Mouse (Mus musculus) midbrain, embryonic 10.5 days (tissue): ENCODE results near the gene Natd1. TPM values are rescaled to one million over a fixed set of nuclear protein-coding genes. Genes with fewer than 3 reads are reported as not detected.
"Not testable (repeated sequence)": the region's sequence is repeated elsewhere in the genome, so short reads cannot be mapped to it uniquely, and the experiment has no call there.

Source experiments
- DNase-seq: peaks from one replicate; pipeline ENCODE4 v3.0.0-alpha.2; 2017; ENCODE audit warnings: low spot score
- H3K27ac ChIP-seq: fragments of 300-500 bp; sonication (generic); replicated peaks from 2 replicates; pipeline ENCODE4 v1.5.1; 2016; ENCODE audit warnings: mild to moderate bottlenecking
- H3K27me3 ChIP-seq: fragments of 300-500 bp; sonication (generic); 2 replicates; pipeline ENCODE4 v1.6.1; 2016; ENCODE audit warnings: low read depth, mild to moderate bottlenecking; ENCODE audit not compliant: poor library complexity, severe bottlenecking
- H3K36me3 ChIP-seq: fragments of 300-500 bp; sonication (generic); 2 replicates; pipeline ENCODE4 v1.6.1; 2016; ENCODE audit warnings: mild to moderate bottlenecking, moderate library complexity
- H3K4me1 ChIP-seq: fragments of 300-500 bp; sonication (generic); 2 replicates; pipeline ENCODE4 v1.6.1; 2016
- H3K4me3 ChIP-seq: fragments of 300-500 bp; sonication (generic); 2 replicates; pipeline ENCODE4 v1.5.1; 2016; ENCODE audit warnings: mild to moderate bottlenecking, moderate library complexity
- H3K9me3 ChIP-seq: fragments of 300-500 bp; sonication (generic); replicated peaks from 2 replicates; pipeline ENCODE4 v1.6.1; 2016; ENCODE audit warnings: mild to moderate bottlenecking
- WGBS: fragments of 180-500 bp; shearing (Covaris S2); methylation state at CpG from one replicate; pipeline ENCODE4 v1.1.7; 2016; 5-methylcytosine and 5-hydroxymethylcytosine counted together
- polyA plus RNA-seq: library from polyadenylated mRNA; unstranded; fragments of >200 nt; fragmentation: Nextera tagmentation; extraction: Ambion mirVana; gene quantifications from 2 replicates; pipeline ENCODE4 v1.2.1, GENCODE M21; 2016

The Natd1 gene
- polyA plus RNA-seq, 1 experiment from 2014 or later, result 18.0 TPM

DNA sequence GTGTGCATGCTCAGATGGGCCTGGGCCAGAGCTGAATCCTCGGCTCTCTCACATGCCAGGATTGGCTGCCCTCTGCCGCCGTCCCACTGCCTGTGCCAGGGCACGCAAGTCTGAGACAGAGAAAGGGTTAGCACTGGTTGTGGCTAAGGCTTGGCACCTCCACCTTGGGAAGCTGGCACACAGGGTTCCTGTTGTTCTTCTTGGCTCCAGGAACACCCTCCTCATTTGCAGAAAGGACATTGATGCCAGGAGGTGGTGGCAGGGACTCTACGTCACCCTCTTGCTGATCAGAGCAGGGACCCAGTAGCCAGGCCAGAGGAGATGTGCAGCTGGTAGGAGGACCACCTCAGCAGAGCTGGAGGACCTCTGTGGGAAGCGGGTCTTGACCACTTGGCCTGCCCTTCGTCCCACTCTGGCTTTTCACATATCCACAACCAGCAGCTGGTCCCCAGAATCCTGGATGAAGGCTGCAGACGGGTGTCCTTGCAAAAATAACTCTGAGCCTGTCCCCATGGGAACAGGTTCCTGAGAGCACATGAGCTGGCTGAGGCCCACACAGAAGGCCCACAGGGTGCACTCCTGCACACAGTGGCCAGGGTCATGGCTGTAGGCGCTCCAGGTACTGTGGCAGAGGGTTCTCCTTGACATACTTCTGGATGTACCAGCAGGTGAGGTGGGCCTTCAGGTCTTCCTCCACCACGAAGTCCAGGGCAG is 9.0 kb downstream of the Natd1 start:
- H3K27ac ChIP-seq, result no peak overlapping the region
- no peak overlapping the region for H3K4me3 ChIP-seq
- no peaks in the 10 kb centered on the region for H3K27me3 ChIP-seq
- WGBS, result 88% methylated on average over 10 of the region's 10 CpGs
- H3K36me3 ChIP-seq, result peaks cover 34% of the 10 kb centered on the region
- DNase-seq, result no peak
- H3K4me1 ChIP-seq, result no peaks in the 10 kb centered on the region
- H3K9me3 ChIP-seq, result no peaks in the 10 kb centered on the region

DNA sequence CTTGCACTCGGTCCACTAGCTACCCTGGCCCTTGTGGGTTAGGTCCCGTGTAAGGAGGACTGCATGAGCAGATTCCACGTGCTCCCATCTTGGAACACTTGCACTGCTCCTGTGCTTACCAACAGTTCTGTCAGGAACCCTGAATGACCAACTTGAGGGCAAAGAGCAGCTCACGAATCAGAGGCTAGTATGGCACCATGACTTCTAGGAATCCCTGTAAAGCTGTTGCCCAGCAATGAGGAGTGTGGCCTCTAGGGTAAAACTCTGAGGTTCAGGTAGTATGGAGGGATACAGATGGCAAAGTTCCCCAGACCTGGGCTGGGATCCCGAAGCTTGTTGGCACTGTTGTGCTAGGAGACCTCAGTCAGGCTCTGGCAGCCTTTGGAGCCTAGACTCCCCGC is 10.9 kb downstream of the Natd1 start:
- H3K27me3 ChIP-seq, result no peaks in the 10 kb centered on the region
- no peak for DNase-seq
- no peak overlapping the region for H3K4me3 ChIP-seq
- H3K36me3 ChIP-seq, result peaks cover 34% of the 10 kb centered on the region
- 88% methylated on average over 6 of the region's 6 CpGs for WGBS
- no peaks in the 10 kb centered on the region for H3K4me1 ChIP-seq
- H3K27ac ChIP-seq, result no peak overlapping the region
- H3K9me3 ChIP-seq, result no peaks in the 10 kb centered on the region

DNA sequence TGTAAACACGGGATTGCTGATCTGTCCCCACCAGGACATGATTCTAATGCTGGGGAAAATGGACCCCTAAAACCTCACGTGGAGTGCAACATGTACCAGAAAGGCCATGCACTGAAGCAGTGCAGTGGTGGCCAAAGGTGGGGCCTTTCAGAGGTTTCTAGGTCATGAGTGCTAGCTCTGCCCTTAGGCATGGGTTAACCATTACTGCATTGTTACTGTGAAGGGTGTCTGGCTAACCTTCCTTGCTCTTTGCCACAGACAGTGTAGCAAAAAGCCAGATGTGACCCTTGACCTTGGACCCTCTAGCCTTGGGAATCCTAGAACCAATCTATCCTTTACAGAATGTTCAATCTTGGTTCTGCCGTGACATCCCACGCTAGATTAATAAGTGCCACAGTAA is 12.1 kb downstream of the Natd1 start:
- H3K4me1 ChIP-seq, result no peaks in the 10 kb centered on the region
- H3K4me3 ChIP-seq, result no peak overlapping the region
- peaks cover 34% of the 10 kb centered on the region for H3K36me3 ChIP-seq
- H3K27me3 ChIP-seq, result no peaks in the 10 kb centered on the region
- WGBS, result 77% methylated on average over 4 of the region's 4 CpGs
- no peaks in the 10 kb centered on the region for H3K9me3 ChIP-seq
- no peak for DNase-seq
- H3K27ac ChIP-seq, result no peak overlapping the region

DNA sequence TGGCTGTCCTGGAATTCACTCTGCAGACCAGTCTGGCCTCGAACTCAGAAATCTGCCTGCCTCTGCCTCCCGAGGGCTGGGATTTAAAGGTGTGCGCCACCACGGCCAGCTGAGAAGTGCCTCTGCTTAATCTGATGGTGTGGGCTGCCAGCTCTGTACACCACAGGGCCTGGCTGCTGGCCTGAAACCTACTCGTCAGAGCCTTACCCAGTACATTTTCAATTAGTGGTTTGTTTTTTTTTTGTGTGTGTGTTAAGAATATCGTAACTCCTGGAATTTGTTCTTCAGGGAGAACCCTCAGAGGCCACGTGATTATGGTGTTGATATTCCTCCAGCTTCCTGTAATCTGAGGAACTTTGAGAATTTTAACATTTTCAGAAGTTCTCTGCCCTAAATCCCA is 12.5 kb downstream of the Natd1 start:
- Histone ChIP-seq H3K4me1 (no peaks in the 10 kb centered on the region), H3K36me3 (peaks cover 34% of the 10 kb centered on the region), H3K27ac (no peak overlapping the region), H3K4me3 (no peak overlapping the region), H3K27me3 (no peaks in the 10 kb centered on the region), H3K9me3 (no peaks in the 10 kb centered on the region)
- DNase-seq, result no peak
- 87% methylated on average over 7 of the region's 7 CpGs for WGBS

DNA sequence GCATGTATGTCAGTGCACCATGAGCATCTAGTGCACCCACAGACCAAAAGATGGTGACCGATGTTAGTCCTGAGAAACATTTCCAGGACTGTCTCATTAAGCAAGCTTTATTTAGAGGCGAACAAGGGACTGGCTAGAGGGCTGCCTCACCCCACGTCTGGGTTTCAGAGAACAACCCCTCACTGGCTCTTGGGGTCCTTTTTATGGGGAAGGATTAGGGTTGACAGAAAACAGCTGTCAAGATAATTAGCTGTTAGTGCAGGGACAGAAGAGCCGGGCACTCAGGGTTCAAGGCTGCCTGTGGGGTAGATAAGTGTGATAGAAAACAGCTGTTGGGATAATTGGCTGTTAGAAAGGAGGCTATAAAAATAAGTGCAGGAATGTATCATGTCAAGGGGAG is 18.6 kb downstream of the Natd1 start:
- peaks cover 4% of the 10 kb centered on the region; the same call in 1 of the 2 replicates for H3K4me1 ChIP-seq
- H3K9me3 ChIP-seq, result no peaks in the 10 kb centered on the region
- H3K36me3 ChIP-seq, result no peaks in the 10 kb centered on the region
- no peak for DNase-seq
- H3K27ac ChIP-seq, result no peak overlapping the region
- no peaks in the 10 kb centered on the region for H3K27me3 ChIP-seq
- 48% methylated on average over 4 of the region's 4 CpGs for WGBS
- H3K4me3 ChIP-seq, result no peak overlapping the region

DNA sequence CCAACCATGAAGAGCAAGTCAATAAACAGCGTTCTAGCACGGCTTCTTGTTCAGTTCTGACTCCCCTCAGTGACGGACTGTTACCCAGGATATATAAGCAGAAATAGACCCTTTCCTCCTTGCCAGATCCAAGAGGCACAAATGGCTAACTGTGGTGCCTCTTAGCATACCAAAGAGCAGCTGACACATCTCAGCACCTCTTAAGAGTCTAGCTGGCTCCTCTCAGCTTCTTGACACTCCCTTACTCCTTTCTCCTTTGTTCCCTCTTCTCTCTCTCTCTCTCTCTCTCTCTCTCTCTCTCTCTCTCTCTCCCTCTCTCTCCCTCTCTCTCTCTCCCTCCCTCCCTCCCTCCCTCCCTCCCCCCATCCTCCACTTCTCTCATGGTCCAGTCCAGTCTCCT is 23.8 kb downstream of the Natd1 start:
- Histone ChIP-seq H3K4me1 (peaks cover 1% of the 10 kb centered on the region; the same call in 1 of the 2 replicates), H3K27ac (no peak overlapping the region), H3K4me3 (no peak overlapping the region), H3K27me3 (no peaks in the 10 kb centered on the region), H3K9me3 (no peaks in the 10 kb centered on the region), H3K36me3 (no peaks in the 10 kb centered on the region)
- no peak for DNase-seq
- 56% methylated on average over 3 of the region's 3 CpGs for WGBS

DNA sequence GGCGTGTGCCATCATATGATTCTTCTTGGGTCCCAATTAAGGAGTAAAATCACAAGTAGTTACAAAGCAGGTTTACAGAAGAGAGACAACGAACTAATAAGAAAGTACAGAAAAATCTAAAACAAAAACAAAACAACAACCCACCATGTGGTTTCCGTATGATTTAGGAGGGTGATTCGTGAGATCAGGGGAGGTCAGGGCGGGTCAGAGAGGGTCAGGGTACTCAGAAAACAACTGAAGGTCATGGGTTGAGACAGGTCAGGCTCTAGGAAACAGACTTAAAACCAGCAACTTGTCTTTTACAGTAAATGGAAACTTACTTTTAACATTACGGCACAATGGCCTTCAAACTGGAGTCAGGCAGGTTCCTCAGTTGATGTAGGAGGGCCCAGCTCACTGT is 24.3 kb downstream of the Natd1 start:
- no peaks in the 10 kb centered on the region for H3K4me1 ChIP-seq
- no peaks in the 10 kb centered on the region for H3K36me3 ChIP-seq
- H3K27me3 ChIP-seq, result no peaks in the 10 kb centered on the region
- DNase-seq, result no peak
- 71% methylated on average over 6 of the region's 6 CpGs for WGBS
- no peaks in the 10 kb centered on the region for H3K9me3 ChIP-seq
- H3K4me3 ChIP-seq, result no peak overlapping the region
- H3K27ac ChIP-seq, result no peak overlapping the region

DNA sequence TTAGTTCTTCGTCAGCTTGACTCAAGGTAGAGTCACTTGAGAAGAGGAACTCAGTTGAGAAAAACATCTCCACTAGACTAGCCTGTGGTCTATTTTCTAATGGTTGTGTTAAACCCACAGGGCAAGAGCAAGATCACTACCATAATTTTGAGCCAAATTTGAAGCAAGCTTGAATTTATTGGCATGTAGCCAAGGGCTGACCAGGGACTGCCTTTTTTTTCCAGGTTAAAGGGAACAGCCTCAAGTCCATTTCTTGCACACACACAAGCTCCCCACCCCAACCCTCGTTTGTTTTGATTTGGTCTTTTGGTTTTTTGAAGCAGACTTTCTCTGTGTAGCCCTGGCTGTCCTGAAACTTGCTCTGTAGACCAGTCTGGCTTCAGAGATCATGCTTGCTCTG is 24.7 kb downstream of the Natd1 start:
- DNase-seq, result no peak
- H3K27me3 ChIP-seq, result no peaks in the 10 kb centered on the region

DNA sequence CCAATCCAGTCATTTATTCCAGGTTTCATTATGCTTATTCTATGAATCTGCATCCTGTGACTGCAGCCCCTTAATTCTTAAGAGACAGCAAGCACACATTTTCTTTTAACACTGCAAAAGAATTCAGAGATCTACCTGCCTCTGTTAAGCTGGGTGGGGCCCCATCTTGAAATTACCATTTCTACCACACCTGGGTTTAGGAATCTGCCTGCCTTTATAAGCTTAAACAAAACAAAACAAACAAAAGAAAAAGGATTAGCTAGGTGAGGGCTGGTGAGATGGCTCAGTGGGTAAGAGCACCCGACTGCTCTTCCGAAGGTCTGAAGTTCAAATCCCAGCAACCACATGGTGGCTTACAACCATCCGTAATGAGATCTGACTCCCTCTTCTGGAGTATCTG is 27.6 kb downstream of the Natd1 start:
- H3K27me3 ChIP-seq, DNase-seq, H3K27ac ChIP-seq, H3K9me3 ChIP-seq, H3K4me3 ChIP-seq, H3K36me3 ChIP-seq, H3K4me1 ChIP-seq: not testable (repeated sequence)
- WGBS, result 88% methylated on average over 3 of the region's 3 CpGs

More for the DNA sequence above, 24.7 kb downstream of the Natd1 start:
- Histone ChIP-seq H3K4me3 (no peak overlapping the region), H3K9me3 (no peaks in the 10 kb centered on the region), H3K27ac (no peak overlapping the region), H3K4me1 (no peaks in the 10 kb centered on the region), H3K36me3 (no peaks in the 10 kb centered on the region)
- 82% methylated on average over 2 of the region's 2 CpGs for WGBS

DNA sequence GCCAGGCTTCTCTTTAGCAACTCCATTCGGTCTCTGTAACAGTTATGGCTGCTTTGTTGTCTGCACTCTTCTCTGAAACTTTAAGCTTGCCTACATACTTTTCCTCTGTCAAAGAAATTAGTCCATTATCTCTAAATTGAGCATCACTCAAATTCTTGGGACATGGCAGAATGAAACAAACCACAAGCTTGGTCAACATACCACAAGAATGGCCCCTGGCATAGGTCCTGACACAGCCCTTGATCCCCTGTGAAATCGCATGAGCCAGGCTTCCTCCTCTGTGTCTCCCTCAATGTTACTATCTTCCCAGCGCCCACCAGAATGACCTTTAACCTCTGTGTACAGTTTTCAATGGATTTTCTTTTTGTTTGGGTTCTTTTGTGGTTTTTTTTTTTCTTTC is 32.2 kb downstream of the Natd1 start:
- DNase-seq, result no peak
- Histone ChIP-seq H3K27me3 (no peaks in the 10 kb centered on the region), H3K4me3 (no peak overlapping the region), H3K36me3 (no peaks in the 10 kb centered on the region), H3K4me1 (peaks cover 15% of the 10 kb centered on the region), H3K27ac (no peak overlapping the region), H3K9me3 (no peaks in the 10 kb centered on the region)
- WGBS, result 86% methylated on average over 3 of the region's 3 CpGs

DNA sequence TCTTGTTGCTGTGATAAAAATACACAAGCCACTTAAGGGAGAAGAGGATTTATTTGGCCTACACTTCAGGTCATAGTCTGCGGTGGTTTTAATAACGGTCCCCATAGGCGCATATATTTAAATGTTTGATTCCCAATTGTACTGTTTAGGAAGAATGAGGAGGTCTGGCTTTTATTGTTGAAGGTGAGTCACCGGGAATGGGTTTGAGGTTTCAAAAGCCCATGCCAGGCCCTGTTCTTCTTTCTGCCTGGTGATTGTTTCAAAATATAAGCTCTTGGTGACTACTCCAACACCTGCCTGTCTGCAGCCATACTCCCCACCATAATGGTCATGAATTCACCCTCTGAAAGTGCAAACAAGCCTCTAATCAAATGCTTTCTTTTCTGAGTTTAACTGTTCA is 34.0 kb downstream of the Natd1 start:
- WGBS, result 92% methylated on average over 4 of the region's 4 CpGs
- no peak overlapping the region for H3K4me3 ChIP-seq
- no peaks in the 10 kb centered on the region for H3K27me3 ChIP-seq

DNA sequence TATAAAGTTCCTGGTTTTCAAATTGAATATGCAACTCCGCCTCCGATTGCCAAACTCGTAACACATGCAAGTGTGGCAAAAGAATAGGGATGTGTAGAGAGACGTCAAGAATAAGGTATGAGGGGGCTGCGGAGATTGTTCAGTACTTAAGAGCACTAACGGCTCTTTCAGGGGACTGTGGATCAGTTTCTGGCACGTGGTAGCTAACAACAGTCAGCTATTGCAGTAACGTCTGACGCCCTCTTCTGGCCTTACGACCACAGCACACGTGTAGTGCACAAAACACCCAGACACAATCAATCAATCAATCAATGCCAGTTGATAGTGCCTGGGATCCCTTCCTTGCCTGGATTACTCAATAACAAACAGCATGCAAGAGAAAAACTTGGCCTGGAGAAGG is 35.1 kb downstream of the Natd1 start:
- Histone ChIP-seq H3K9me3 (no peaks in the 10 kb centered on the region), H3K4me3 (peak overlapping the region; percentile 90), H3K27ac (peak overlapping the region; percentile 97), H3K27me3 (no peaks in the 10 kb centered on the region), H3K4me1 (peaks cover 38% of the 10 kb centered on the region), H3K36me3 (peaks cover 14% of the 10 kb centered on the region)
- WGBS, result 3% methylated on average over 11 of the region's 11 CpGs
- DNase-seq, result peak; percentile 59

More for the DNA sequence above, 34.0 kb downstream of the Natd1 start:
- Histone ChIP-seq H3K27ac (no peak overlapping the region), H3K9me3 (no peaks in the 10 kb centered on the region), H3K4me1 (peaks cover 28% of the 10 kb centered on the region), H3K36me3 (peaks cover 3% of the 10 kb centered on the region; the same call in 1 of the 2 replicates)
- DNase-seq, result no peak

DNA sequence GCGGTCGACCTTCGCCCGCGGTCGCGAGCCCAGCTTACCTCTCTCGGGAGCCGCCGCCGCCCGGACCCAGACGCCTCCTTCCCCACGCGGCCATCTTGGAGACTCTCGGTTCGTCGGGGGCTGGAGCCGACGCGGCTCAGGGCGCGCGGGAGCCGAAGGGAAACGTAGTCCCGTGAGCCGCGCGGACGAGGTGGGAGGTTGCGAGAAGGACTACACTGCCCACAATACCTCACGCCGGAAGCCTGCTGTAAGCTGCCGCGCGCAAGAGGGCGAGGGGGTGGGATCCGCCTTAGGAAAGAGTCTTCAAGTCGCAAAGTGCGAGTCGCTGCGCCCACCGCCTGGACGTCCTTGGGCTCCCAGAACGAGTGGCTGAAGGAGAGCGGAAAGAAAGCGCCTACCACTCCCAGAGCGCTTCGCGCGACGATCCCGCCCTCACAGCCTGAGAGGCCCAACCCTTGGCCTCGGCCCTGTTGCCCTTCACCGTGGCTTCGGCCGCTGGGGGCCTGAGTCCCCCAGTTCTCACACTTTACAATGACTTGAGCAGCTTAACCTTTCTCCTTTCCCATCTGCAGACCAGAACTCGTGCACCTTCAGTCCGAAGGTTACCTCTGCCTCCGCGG is 35.8 kb downstream of the Natd1 start, which contains the start of gene Tmem11:
Tmem11 (minus strand) TSS at position 598 of the 620 bp plus-strand sequence.
- Histone ChIP-seq H3K27me3 (no peaks in the 10 kb centered on the region), H3K9me3 (no peaks in the 10 kb centered on the region), H3K4me3 (peak within 1 kb of the TSS; percentile 90), H3K36me3 (peaks cover 19% of the 10 kb centered on the region), H3K4me1 (peaks cover 44% of the 10 kb centered on the region), H3K27ac (peak within 1 kb of the TSS; percentile 97)
- under 1% methylated on average over 62 of the region's 62 CpGs for WGBS
- peak; percentile 97 for DNase-seq
